Mouse (Mus musculus) left cerebral cortex, postnatal 4 days (tissue): ENCODE results near the gene Cmip. TPM values are rescaled to one million over a fixed set of nuclear protein-coding genes. Genes with fewer than 3 reads are reported as not detected.
A peak's percentile ranks its signal among the peaks of the same experiment; 100 is the strongest.

Experiments used
- DNase-seq: peaks from one replicate; pipeline ENCODE4 v3.0.0-alpha.2; 2022
- intact Hi-C: fragments of 180-260 bp; cut with DNase I; formaldehyde crosslinking; loops from one replicate; pipeline ENCODE4 v1.15.1; 2025
- total RNA-seq, 2 experiments: library from RNA; stranded (reverse); gene quantifications; 2 replicates each; pipeline ENCODE4 v1.2.3; 2021

Gene Cmip
- total RNA-seq, 2 experiments from 2014 or later = 351 to 377 TPM

- intact Hi-C loops = no loop called here
- DNase-seq = no peak
Measured at GRCm38 (mm10) chr8:117318911-117319826, 62.3 kb downstream of the Cmip start.

- no peak for DNase-seq
- intact Hi-C loops = no loop called here
Measured at GRCm38 (mm10) chr8:117320616-117321015, 63.8 kb downstream of the Cmip start.

- no peak for DNase-seq
- intact Hi-C loops = no loop called here
Measured at GRCm38 (mm10) chr8:117321232-117321631, 64.4 kb downstream of the Cmip start.

GRCm38 (mm10) chr8:117322021-117322420, 65.2 kb downstream of the Cmip start:
- intact Hi-C loops = no loop called here
- DNase-seq = peak; percentile 71

GRCm38 (mm10) chr8:117322715-117323310, 65.9 kb downstream of the Cmip start:
- intact Hi-C loops = no loop called here
- peak; percentile 32 for DNase-seq

GRCm38 (mm10) chr8:117324821-117325220, 68.0 kb downstream of the Cmip start:
- intact Hi-C loops = no loop called here
- no peak for DNase-seq

GRCm38 (mm10) chr8:117326735-117327134, 69.9 kb downstream of the Cmip start:
- no peak for DNase-seq
- intact Hi-C loops = no loop called here

- intact Hi-C loops = no loop called here
- DNase-seq = no peak
Measured at GRCm38 (mm10) chr8:117327385-117327837, 70.5 kb downstream of the Cmip start.

- no peak for DNase-seq
- intact Hi-C loops = no loop called here
Measured at GRCm38 (mm10) chr8:117328758-117329157, 71.9 kb downstream of the Cmip start.

GRCm38 (mm10) chr8:117329167-117329566, 72.3 kb downstream of the Cmip start:
- DNase-seq = no peak
- intact Hi-C loops = no loop called here

GRCm38 (mm10) chr8:117329903-117330302, 73.0 kb downstream of the Cmip start:
- intact Hi-C loops = no loop called here
- no peak for DNase-seq

GRCm38 (mm10) chr8:117332229-117333010, 75.6 kb downstream of the Cmip start:
- DNase-seq = no peak
- intact Hi-C loops = no loop called here

- intact Hi-C loops = no loop called here
- DNase-seq = no peak
Measured at GRCm38 (mm10) chr8:117333619-117334018, 76.8 kb downstream of the Cmip start.

GRCm38 (mm10) chr8:117334058-117334747, 77.3 kb downstream of the Cmip start:
- intact Hi-C loops = no loop called here
- DNase-seq = no peak

GRCm38 (mm10) chr8:117334748-117335393, 78.0 kb downstream of the Cmip start:
- no peak for DNase-seq
- intact Hi-C loops = no loop called here

- DNase-seq = no peak
- intact Hi-C loops = no loop called here
Measured at GRCm38 (mm10) chr8:117335423-117335822, 78.6 kb downstream of the Cmip start.

GRCm38 (mm10) chr8:117337188-117337587, 80.3 kb downstream of the Cmip start:
- intact Hi-C loops = no loop called here
- no peak for DNase-seq

- intact Hi-C loops = no loop called here
- no peak for DNase-seq
Measured at GRCm38 (mm10) chr8:117338678-117339077, 81.8 kb downstream of the Cmip start.

GRCm38 (mm10) chr8:117339296-117339957, 82.6 kb downstream of the Cmip start:
- no peak for DNase-seq
- intact Hi-C loops = no loop called here
